Mouse (Mus musculus): ENCODE measurements around the gene Epp13.

GRCm38 (mm10) chr7:6286921-6287531, 34.5 kb downstream of the Epp13 start:
- no peak for TF ChIP-seq ETS1 (conservative IDR thresholded peaks at IDR 0.05; ENCODE audit: low read depth, low read length)
- no peak for TF ChIP-seq MYC (IDR thresholded peaks at IDR 0.05; ENCODE audit: low read depth, low read length)
- no peak for TF ChIP-seq EP300 (IDR thresholded peaks at IDR 0.05; ENCODE audit: low read length)

Data from CH12.LX (cell line).